Mouse (Mus musculus): ENCODE results near the gene Atf5. TPM values are rescaled to one million over a fixed set of nuclear protein-coding genes. Genes with fewer than 3 reads are reported as not detected.

Gene Atf5
- total RNA-seq, 1 experiment, result 16.9 TPM

- Histone ChIP-seq H3K9me3 (ENCODE audit: control insufficient read depth, insufficient read depth, low read depth, low read length) (no peaks in the 10 kb centered on the region), H3K9ac (ENCODE audit: insufficient read depth, low read depth, low read length, poor library complexity, severe bottlenecking) (peak overlapping the region; percentile 64; the same call in 1 of the 2 replicates), H3K4me1 (ENCODE audit: control insufficient read depth in 2 of 2, insufficient read depth in 2 of 2, low read length in 2 of 2, poor library complexity in 1 of 2) (peaks cover 2 to 15% of the 10 kb centered on the region in 2 experiments; a peak in 3 of 4 replicates), H3K27ac (ENCODE audit: insufficient read depth, low read depth, low read length, poor library complexity, severe bottlenecking) (peak overlapping the region; percentile 6; the same call in 1 of the 2 replicates), H3K36me3 (ENCODE audit: control insufficient read depth, insufficient read depth, low read length, poor library complexity, severe bottlenecking) (peaks cover 14% of the 10 kb centered on the region; the same call in 1 of the 2 replicates), H3K4me3 (ENCODE audit: insufficient read depth in 1 of 2, low read depth in 1 of 2, low read length in 2 of 2, poor library complexity in 1 of 2, severe bottlenecking in 1 of 2) (peak overlapping the region; percentile 44 to 75)
- DNase-seq (ENCODE audit: low read depth, low spot score), result no peak
- no peak for TF ChIP-seq CHD2 (IDR thresholded peaks at IDR 0.05; ENCODE audit: low read depth, low read length)
- TF ChIP-seq ZC3H11A (IDR thresholded peaks at IDR 0.05; ENCODE audit: borderline replicate concordance, low read depth, low read length), result no peak
- no peak for TF ChIP-seq ZNF384 (IDR thresholded peaks at IDR 0.05; ENCODE audit: low read depth, low read length)
- TF ChIP-seq MAFK (IDR thresholded peaks at IDR 0.05; ENCODE audit: insufficient read depth, low read depth, low read length), result no peak
- no peak for TF ChIP-seq HCFC1 (IDR thresholded peaks at IDR 0.05; ENCODE audit: borderline replicate concordance, insufficient read depth, low read length)
- in situ Hi-C loops (cut with MboI; ENCODE audit: low sequenced_read_pairs in 2 of 2, unreplicated experiment in 2 of 2), result no loop called here
Observed at GRCm38 (mm10) chr7:44814952-44815553, 1.4 kb downstream of the Atf5 start.

GRCm38 (mm10) chr7:44814423-44814822 lies 2.0 kb downstream of the Atf5 start:
- in situ Hi-C loops (cut with MboI; ENCODE audit: low sequenced_read_pairs in 2 of 2, unreplicated experiment in 2 of 2), result no loop called here
- TF ChIP-seq CHD2 (IDR thresholded peaks at IDR 0.05; ENCODE audit: low read depth, low read length) (no peak), ZNF384 (IDR thresholded peaks at IDR 0.05; ENCODE audit: low read depth, low read length) (no peak), HCFC1 (IDR thresholded peaks at IDR 0.05; ENCODE audit: borderline replicate concordance, insufficient read depth, low read length) (no peak), MAFK (IDR thresholded peaks at IDR 0.05; ENCODE audit: insufficient read depth, low read depth, low read length) (no peak), ZC3H11A (IDR thresholded peaks at IDR 0.05; ENCODE audit: borderline replicate concordance, low read depth, low read length) (no peak)
- H3K4me3 ChIP-seq (ENCODE audit: insufficient read depth in 1 of 2, low read depth in 1 of 2, low read length in 2 of 2, poor library complexity in 1 of 2, severe bottlenecking in 1 of 2), result no peak overlapping the region
- H3K9ac ChIP-seq (ENCODE audit: insufficient read depth, low read depth, low read length, poor library complexity, severe bottlenecking), result no peak overlapping the region
- H3K36me3 ChIP-seq (ENCODE audit: control insufficient read depth, insufficient read depth, low read length, poor library complexity, severe bottlenecking), result peaks cover 9% of the 10 kb centered on the region; the same call in 1 of the 2 replicates
- no peak for DNase-seq (ENCODE audit: low read depth, low spot score)
- no peak overlapping the region for H3K27ac ChIP-seq (ENCODE audit: insufficient read depth, low read depth, low read length, poor library complexity, severe bottlenecking)
- H3K4me1 ChIP-seq (ENCODE audit: control insufficient read depth in 2 of 2, insufficient read depth in 2 of 2, low read length in 2 of 2, poor library complexity in 1 of 2), result peaks cover 0 to 9% of the 10 kb centered on the region in 2 experiments; a peak in 2 of 4 replicates
- no peaks in the 10 kb centered on the region for H3K9me3 ChIP-seq (ENCODE audit: control insufficient read depth, insufficient read depth, low read depth, low read length)

DNA sequence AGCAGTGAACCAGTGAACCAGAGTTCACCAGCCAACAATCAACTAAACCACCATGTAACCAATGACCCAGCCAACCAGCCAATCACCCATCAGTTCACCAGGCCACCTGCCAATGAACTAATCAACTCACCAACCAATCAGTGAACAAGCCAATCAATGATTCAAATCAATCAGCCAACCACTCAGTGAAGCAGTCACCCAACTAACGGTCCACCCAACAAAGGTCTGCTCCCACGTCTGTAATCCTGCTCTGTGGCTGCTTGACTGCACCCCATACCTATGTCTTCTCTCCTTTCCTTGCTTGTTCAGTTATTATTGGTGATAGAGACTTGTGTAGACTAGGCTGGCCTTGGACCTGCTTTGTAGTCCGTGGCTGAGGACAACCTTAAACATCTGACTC lies 2.5 kb downstream of the Atf5 start:
- peaks cover 9% of the 10 kb centered on the region; the same call in 1 of the 2 replicates for H3K36me3 ChIP-seq (ENCODE audit: control insufficient read depth, insufficient read depth, low read length, poor library complexity, severe bottlenecking)
- H3K27ac ChIP-seq (ENCODE audit: insufficient read depth, low read depth, low read length, poor library complexity, severe bottlenecking), result no peak overlapping the region
- no peak overlapping the region for H3K4me3 ChIP-seq (ENCODE audit: insufficient read depth in 1 of 2, low read depth in 1 of 2, low read length in 2 of 2, poor library complexity in 1 of 2, severe bottlenecking in 1 of 2)
- H3K9ac ChIP-seq (ENCODE audit: insufficient read depth, low read depth, low read length, poor library complexity, severe bottlenecking), result no peak overlapping the region
- no peaks in the 10 kb centered on the region for H3K9me3 ChIP-seq (ENCODE audit: control insufficient read depth, insufficient read depth, low read depth, low read length)
- no peak for DNase-seq (ENCODE audit: low read depth, low spot score)
- TF ChIP-seq ZC3H11A (IDR thresholded peaks at IDR 0.05; ENCODE audit: borderline replicate concordance, low read depth, low read length), result no peak
- no peak for TF ChIP-seq HCFC1 (IDR thresholded peaks at IDR 0.05; ENCODE audit: borderline replicate concordance, insufficient read depth, low read length)
- TF ChIP-seq MAFK (IDR thresholded peaks at IDR 0.05; ENCODE audit: insufficient read depth, low read depth, low read length), result no peak
- TF ChIP-seq CHD2 (IDR thresholded peaks at IDR 0.05; ENCODE audit: low read depth, low read length), result no peak
- no peak for TF ChIP-seq ZNF384 (IDR thresholded peaks at IDR 0.05; ENCODE audit: low read depth, low read length)
- in situ Hi-C loops (cut with MboI; ENCODE audit: low sequenced_read_pairs in 2 of 2, unreplicated experiment in 2 of 2), result no loop called here
- peaks cover 0 to 7% of the 10 kb centered on the region in 2 experiments; a peak in 2 of 4 replicates for H3K4me1 ChIP-seq (ENCODE audit: control insufficient read depth in 2 of 2, insufficient read depth in 2 of 2, low read length in 2 of 2, poor library complexity in 1 of 2)

DNA sequence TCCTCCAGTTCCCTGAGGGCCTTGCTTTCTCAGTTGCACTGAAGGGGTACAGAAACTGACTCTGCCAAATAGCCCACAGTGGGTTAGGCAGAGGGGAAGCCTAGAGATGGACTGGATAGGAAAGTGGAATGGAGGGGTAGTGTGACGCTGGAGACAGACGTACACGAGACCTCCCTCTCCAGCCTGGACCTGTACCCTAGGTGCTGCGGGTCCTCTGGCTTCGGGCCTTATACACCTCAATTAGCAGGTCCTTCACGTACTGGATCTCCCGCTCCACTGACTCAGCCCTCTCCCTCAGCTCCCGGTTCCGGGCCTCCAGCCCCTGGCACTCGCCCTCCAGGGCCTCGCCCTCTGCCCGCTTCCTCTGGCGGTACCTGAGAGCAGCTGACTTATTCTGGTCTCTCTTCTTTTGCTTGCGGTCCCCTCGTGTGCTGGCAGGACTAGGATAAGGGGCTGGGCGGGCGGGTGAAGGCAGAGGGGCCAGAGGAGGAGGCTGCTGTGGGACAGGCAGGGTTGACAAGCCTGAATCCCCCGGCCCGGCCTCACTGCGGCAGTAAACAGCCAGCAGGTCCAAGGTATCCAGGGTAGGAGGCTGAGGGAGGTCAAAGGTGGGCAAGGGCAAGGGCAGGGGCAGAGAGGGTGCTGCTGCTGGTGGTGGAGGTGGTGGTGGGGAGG lies 3.7 kb downstream of the Atf5 start:
- Histone ChIP-seq H3K4me1 (ENCODE audit: control insufficient read depth in 2 of 2, insufficient read depth in 2 of 2, low read length in 2 of 2, poor library complexity in 1 of 2) (peaks cover 0 to 7% of the 10 kb centered on the region in 2 experiments; a peak in 2 of 4 replicates), H3K27ac (ENCODE audit: insufficient read depth, low read depth, low read length, poor library complexity, severe bottlenecking) (no peak overlapping the region), H3K4me3 (ENCODE audit: insufficient read depth in 1 of 2, low read depth in 1 of 2, low read length in 2 of 2, poor library complexity in 1 of 2, severe bottlenecking in 1 of 2) (peak overlapping the region; percentile 27 to 62; a peak in 3 of 4 replicates), H3K9me3 (ENCODE audit: control insufficient read depth, insufficient read depth, low read depth, low read length) (no peaks in the 10 kb centered on the region), H3K36me3 (ENCODE audit: control insufficient read depth, insufficient read depth, low read length, poor library complexity, severe bottlenecking) (peaks cover 6% of the 10 kb centered on the region; the same call in 1 of the 2 replicates), H3K9ac (ENCODE audit: insufficient read depth, low read depth, low read length, poor library complexity, severe bottlenecking) (peak overlapping the region; percentile 68)
- no peak for DNase-seq (ENCODE audit: low read depth, low spot score)
- TF ChIP-seq ZC3H11A (IDR thresholded peaks at IDR 0.05; ENCODE audit: borderline replicate concordance, low read depth, low read length), result no peak
- TF ChIP-seq CHD2 (IDR thresholded peaks at IDR 0.05; ENCODE audit: low read depth, low read length), result no peak
- no peak for TF ChIP-seq HCFC1 (IDR thresholded peaks at IDR 0.05; ENCODE audit: borderline replicate concordance, insufficient read depth, low read length)
- no peak for TF ChIP-seq ZNF384 (IDR thresholded peaks at IDR 0.05; ENCODE audit: low read depth, low read length)
- TF ChIP-seq MAFK (IDR thresholded peaks at IDR 0.05; ENCODE audit: insufficient read depth, low read depth, low read length), result no peak
- in situ Hi-C loops (cut with MboI; ENCODE audit: low sequenced_read_pairs in 2 of 2, unreplicated experiment in 2 of 2), result no loop called here

Measured in ES-E14 (cell line).